Mouse (Mus musculus): ENCODE results near the gene Apba3.

Gene Apba3

GRCm38 (mm10) chr10:81252424-81253419 is 14.0 kb upstream of the Apba3 start, which contains the start of gene Matk:
TSS of gene Matk (plus strand) at chr10:81252935.
- DNase-seq = peak in 1 of 2 experiments; percentile 25

GRCm38 (mm10) chr10:81254886-81255285 is 11.9 kb upstream of the Apba3 start:
- DNase-seq = no peak

- DNase-seq = no peak
Measured at GRCm38 (mm10) chr10:81257158-81258039, 9.4 kb upstream of the Apba3 start.

GRCm38 (mm10) chr10:81259225-81259884 is 7.4 kb upstream of the Apba3 start:
- no peak for DNase-seq

- DNase-seq = no peak
Measured at GRCm38 (mm10) chr10:81261025-81261424, 5.7 kb upstream of the Apba3 start.

- no peak for DNase-seq
Measured at GRCm38 (mm10) chr10:81265540-81265939, 1.2 kb upstream of the Apba3 start.

GRCm38 (mm10) chr10:81268056-81268455 is 1.3 kb downstream of the Apba3 start:
- peak; percentile 91 to 92 for DNase-seq

GRCm38 (mm10) chr10:81268643-81269412 is 2.1 kb downstream of the Apba3 start:
- DNase-seq = no peak

GRCm38 (mm10) chr10:81272356-81272755 is 5.6 kb downstream of the Apba3 start:
- DNase-seq = no peak

- DNase-seq = no peak
Measured at GRCm38 (mm10) chr10:81273842-81274241, 7.1 kb downstream of the Apba3 start.

GRCm38 (mm10) chr10:81277676-81278075 is 10.9 kb downstream of the Apba3 start:
- DNase-seq = no peak

- no peak for DNase-seq
Measured at GRCm38 (mm10) chr10:81279496-81279895, 12.7 kb downstream of the Apba3 start.

- DNase-seq = no peak
Measured at GRCm38 (mm10) chr10:81284189-81284588, 17.4 kb downstream of the Apba3 start.

GRCm38 (mm10) chr10:81284719-81285118 is 18.0 kb downstream of the Apba3 start:
- DNase-seq = peak; percentile 72 to 81

- DNase-seq = peak; percentile 83 to 89
Measured at GRCm38 (mm10) chr10:81285694-81286450, 19.1 kb downstream of the Apba3 start.

- peak; percentile 72 to 80 for DNase-seq
Measured at GRCm38 (mm10) chr10:81286586-81286985, 19.8 kb downstream of the Apba3 start.

- DNase-seq = peak in 1 of 2 experiments; percentile 63
Measured at GRCm38 (mm10) chr10:81287513-81288157, 20.9 kb downstream of the Apba3 start.

- DNase-seq = peak in 1 of 2 experiments; percentile 54
Measured at GRCm38 (mm10) chr10:81288601-81289000, 21.8 kb downstream of the Apba3 start.

- peak in 1 of 2 experiments; percentile 62 for DNase-seq
Measured at GRCm38 (mm10) chr10:81289278-81289677, 22.5 kb downstream of the Apba3 start.

- peak in 1 of 2 experiments; percentile 64 for DNase-seq
Measured at GRCm38 (mm10) chr10:81289811-81290210, 23.1 kb downstream of the Apba3 start.
